Mouse (Mus musculus) ZHBTc4 (cell line): ENCODE results near the gene Kbtbd8.

ENCODE experiments used
- DNase-seq: peaks from one replicate; pipeline ENCODE4 v3.0.0-alpha.2; 2011; ENCODE audit warnings: low read depth, low spot score

Gene Kbtbd8

GRCm38 (mm10) chr6:95116946-95117345 lies at the start of gene Kbtbd8:
Gene Kbtbd8, plus strand, starts transcription at chr6:95117240.
- peak; percentile 22 for DNase-seq

- DNase-seq = no peak
Observed at GRCm38 (mm10) chr6:95069753-95070152, 47.3 kb upstream of the Kbtbd8 start.

GRCm38 (mm10) chr6:95085276-95085675 lies 31.8 kb upstream of the Kbtbd8 start:
- no peak for DNase-seq

- no peak for DNase-seq
Observed at GRCm38 (mm10) chr6:95087154-95087846, 29.7 kb upstream of the Kbtbd8 start.

- peak; percentile 57 for DNase-seq
Observed at GRCm38 (mm10) chr6:95088075-95088474, 29.0 kb upstream of the Kbtbd8 start.

GRCm38 (mm10) chr6:95094695-95095094 lies 22.3 kb upstream of the Kbtbd8 start:
- DNase-seq = no peak

- DNase-seq = peak; percentile 91
Observed at GRCm38 (mm10) chr6:95098366-95099109, 18.5 kb upstream of the Kbtbd8 start.

GRCm38 (mm10) chr6:95103706-95104105 lies 13.3 kb upstream of the Kbtbd8 start:
- DNase-seq = peak; percentile 86

GRCm38 (mm10) chr6:95108437-95108836 lies 8.6 kb upstream of the Kbtbd8 start:
- peak; percentile 21 for DNase-seq

GRCm38 (mm10) chr6:95109691-95110450 lies 7.2 kb upstream of the Kbtbd8 start:
- peak; percentile 83 for DNase-seq

GRCm38 (mm10) chr6:95112015-95112414 lies 5.0 kb upstream of the Kbtbd8 start:
- DNase-seq = no peak

- no peak for DNase-seq
Observed at GRCm38 (mm10) chr6:95116513-95116912, 527 bp upstream of the Kbtbd8 start.

GRCm38 (mm10) chr6:95117614-95118541 lies 838 bp downstream of the Kbtbd8 start:
- DNase-seq = peak; percentile 99

GRCm38 (mm10) chr6:95119389-95119788 lies 2.3 kb downstream of the Kbtbd8 start:
- no peak for DNase-seq

GRCm38 (mm10) chr6:95149931-95150534 lies 33.0 kb downstream of the Kbtbd8 start:
- no peak for DNase-seq

GRCm38 (mm10) chr6:95150885-95151284 lies 33.8 kb downstream of the Kbtbd8 start:
- no peak for DNase-seq

GRCm38 (mm10) chr6:95151563-95151962 lies 34.5 kb downstream of the Kbtbd8 start:
- no peak for DNase-seq

- no peak for DNase-seq
Observed at GRCm38 (mm10) chr6:95163965-95164364, 46.9 kb downstream of the Kbtbd8 start.

- DNase-seq = no peak
Observed at GRCm38 (mm10) chr6:95165630-95166029, 48.6 kb downstream of the Kbtbd8 start.

GRCm38 (mm10) chr6:95167668-95168227 lies 50.7 kb downstream of the Kbtbd8 start:
- DNase-seq = no peak
